Mouse (Mus musculus): ENCODE results near the gene Slit1.

Slit1 gene

GRCm38 (mm10) chr19:41723337-41723736 lies 20.1 kb downstream of the Slit1 start:
- no peak for DNase-seq

DNA sequence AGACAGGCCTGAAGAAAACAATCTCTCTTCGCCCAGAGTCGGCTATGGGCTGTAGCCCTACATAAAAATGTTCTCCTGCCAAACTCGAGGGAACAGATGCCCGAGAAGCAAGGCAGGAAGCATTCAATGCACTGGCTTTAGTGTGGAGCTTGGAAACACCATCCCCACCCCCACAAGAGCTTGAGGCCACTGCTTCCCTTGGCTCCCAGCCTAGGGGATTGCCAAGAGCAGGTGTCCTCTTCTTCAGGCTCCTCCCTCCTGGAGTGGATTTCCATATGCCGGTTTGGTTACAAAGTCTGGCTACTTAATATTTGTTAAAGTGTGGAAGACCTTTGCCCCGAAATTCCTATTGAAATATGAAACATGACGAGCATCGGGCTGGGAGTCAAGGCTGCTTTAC lies 24.0 kb downstream of the Slit1 start:
- DNase-seq, result no peak

- DNase-seq, result peak; percentile 10
Measured at GRCm38 (mm10) chr19:41716233-41717218, 26.9 kb downstream of the Slit1 start.

GRCm38 (mm10) chr19:41714431-41714917 lies 29.0 kb downstream of the Slit1 start:
- no peak for DNase-seq

DNA sequence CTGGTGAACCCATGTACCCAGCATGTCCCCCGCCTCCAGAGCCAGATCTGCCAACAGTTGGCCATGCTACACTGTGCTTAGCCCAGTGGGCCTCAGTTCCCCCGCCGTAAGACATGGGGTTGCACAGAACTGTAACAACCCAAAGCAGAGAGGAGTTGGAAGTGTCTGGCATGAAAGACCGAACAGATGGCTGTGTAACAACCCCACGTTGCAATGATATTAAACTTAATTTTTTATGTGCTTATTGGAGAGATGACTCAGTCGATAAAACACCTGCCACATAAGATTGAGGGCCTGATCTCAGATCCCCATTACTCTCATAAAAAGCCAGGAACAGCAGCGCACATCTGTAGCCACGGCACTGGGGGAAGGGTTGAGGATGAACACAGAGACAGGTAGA lies 30.6 kb downstream of the Slit1 start:
- no peak for DNase-seq

DNA sequence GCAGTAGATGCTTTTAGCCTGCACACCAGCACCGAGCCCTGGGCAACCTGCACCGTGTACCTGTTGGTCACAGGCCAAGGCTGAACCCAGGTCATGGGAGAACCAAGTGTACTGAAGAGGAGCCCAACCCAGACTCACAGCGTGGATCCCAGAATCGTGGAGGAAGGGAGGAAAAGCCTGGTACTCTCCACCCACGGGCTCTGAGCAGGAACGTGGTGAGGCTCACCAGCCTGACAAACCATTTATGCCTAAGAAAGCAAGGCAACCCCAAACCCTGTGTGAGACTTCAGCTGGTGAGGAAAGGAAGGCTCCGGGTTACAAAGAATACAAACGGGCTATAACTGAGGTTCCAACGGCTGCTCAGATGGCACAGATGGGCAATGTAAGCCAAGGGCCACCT lies 31.8 kb downstream of the Slit1 start:
- no peak for DNase-seq

DNA sequence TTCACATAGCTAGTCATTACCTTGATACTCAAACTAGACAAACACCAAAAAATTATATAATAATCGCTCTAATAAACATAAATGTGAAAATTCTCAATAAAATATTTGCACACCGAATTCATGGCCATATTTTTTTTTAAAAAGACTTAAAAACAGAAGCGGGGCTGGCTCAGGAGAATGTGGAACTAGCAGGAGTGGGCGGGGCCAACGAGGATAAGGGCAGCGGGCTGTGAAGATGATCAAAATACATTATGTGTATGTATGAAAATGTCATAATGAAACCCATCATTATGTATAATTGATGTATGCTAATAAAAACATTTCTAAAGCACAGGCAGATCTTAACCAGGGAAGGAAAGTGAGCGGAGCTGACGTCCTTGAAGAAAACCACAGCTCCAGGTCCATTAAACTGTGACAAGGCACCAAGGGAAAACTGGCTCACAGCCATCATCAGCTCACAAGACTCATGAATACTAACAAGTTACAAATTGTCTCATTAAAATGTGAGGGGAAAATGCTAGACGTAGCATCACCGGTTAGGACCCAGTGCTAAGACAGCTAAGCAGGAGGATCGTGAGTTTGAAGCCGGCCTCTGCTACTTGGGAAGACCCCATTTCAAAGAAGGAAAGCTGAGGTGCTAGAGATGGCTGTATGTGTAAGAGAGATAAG lies 33.8 kb downstream of the Slit1 start:
- peak; percentile 37 for DNase-seq

- DNase-seq, result no peak
Measured at GRCm38 (mm10) chr19:41707850-41708249, 35.6 kb downstream of the Slit1 start.

GRCm38 (mm10) chr19:41706094-41706828 lies 37.2 kb downstream of the Slit1 start:
- DNase-seq, result no peak

DNA sequence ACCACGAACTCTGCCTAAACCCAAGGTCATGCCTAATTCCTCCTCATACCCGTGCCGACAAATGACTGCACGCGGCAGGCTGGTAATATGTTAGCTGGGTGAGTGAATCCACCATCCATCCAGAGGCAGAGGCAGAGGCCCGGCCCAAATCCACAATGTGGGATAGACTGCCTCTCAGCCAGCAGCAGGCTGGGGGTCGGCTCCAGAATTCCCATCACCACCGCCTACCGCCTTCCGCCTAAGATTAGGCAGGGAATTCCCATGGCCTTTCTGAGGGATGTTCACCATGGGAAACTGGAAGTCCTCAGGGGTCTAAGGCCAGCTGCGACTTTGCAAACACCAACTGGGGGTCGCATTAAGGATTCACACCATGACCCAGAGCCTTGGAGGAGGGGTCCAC lies 38.0 kb downstream of the Slit1 start:
- no peak for DNase-seq

- DNase-seq, result no peak
Measured at GRCm38 (mm10) chr19:41702638-41703037, 40.8 kb downstream of the Slit1 start.

GRCm38 (mm10) chr19:41698857-41699424 lies 44.5 kb downstream of the Slit1 start:
- no peak for DNase-seq

GRCm38 (mm10) chr19:41697807-41698515 lies 45.5 kb downstream of the Slit1 start:
- no peak for DNase-seq

DNA sequence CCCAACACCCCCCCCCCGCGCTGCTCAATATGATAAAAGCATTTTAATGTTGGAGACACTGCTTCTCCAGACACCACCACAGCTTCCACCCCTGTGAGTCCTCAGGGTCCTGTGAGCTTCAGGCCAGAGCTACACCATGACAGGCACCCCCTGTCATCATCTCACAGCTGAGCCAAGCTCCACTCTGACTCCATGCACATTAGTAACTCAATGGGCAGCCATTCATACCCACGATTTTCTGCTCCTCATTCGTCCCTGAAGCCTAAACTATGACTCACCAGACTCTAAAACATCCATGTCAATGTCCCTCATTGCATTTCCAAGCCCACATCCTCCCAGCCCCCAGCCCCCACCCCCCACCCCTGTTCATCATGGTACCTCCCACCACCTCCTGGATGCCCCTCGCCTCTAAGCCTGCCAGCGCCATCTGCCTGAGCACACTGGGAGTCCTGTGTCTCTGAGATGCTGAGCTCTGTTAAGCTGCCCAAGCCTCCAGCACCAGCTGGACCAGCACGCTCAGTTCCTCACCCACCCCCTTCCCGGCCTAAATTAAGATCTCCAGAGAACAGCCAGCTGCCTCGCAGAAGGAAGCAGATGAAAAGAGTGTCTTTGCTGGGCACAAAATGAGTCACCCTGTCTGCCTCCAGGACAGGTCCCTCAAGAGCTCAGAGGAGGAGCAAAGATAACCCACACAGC lies 46.2 kb downstream of the Slit1 start:
- no peak for DNase-seq

DNA sequence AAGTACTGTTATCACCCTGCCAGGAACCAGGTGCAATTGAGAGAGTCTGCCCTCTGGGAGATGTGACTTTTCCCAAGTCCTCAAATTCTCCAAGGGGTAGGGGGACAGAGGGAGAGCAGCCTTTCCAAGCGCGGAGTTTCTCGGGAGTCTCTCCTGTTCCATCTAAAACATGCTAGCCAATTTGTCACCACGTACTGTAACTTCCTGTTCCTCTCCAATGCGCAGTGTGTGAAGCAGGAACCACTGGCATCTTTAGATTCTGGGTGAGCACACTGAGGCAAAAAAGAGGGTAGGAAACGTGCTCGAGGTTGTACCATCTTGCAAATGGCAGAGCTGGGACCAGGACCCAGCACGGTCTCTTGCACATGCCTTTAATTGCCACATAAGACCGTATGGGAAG lies 47.0 kb downstream of the Slit1 start:
- DNase-seq, result no peak

DNA sequence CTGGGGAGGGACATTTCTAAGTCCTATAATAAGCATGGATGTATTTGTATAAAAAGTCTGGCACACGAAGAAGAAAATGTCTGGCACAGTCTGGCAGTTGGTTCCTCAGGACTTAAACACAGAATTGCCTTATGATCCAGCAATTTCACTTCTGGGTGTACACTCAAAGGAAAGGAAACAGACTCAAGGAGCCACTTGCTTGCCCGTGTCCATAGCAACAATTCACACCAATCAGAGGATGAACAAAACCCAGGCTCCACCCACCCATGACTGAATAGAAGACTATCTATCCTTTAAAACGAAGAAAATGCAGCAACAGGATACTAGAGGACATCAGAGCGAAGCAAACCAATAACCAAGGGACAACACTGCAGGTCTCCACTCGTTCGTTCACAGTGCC lies 48.4 kb downstream of the Slit1 start:
- no peak for DNase-seq

GRCm38 (mm10) chr19:41694610-41695009 lies 48.9 kb downstream of the Slit1 start:
- DNase-seq, result no peak

GRCm38 (mm10) chr19:41693727-41694126 lies 49.7 kb downstream of the Slit1 start:
- DNase-seq, result no peak

- DNase-seq, result no peak
Measured at GRCm38 (mm10) chr19:41690064-41690463, 53.4 kb downstream of the Slit1 start.

- peak; percentile 9 for DNase-seq
Measured at GRCm38 (mm10) chr19:41688251-41688650, 55.2 kb downstream of the Slit1 start.

DNA sequence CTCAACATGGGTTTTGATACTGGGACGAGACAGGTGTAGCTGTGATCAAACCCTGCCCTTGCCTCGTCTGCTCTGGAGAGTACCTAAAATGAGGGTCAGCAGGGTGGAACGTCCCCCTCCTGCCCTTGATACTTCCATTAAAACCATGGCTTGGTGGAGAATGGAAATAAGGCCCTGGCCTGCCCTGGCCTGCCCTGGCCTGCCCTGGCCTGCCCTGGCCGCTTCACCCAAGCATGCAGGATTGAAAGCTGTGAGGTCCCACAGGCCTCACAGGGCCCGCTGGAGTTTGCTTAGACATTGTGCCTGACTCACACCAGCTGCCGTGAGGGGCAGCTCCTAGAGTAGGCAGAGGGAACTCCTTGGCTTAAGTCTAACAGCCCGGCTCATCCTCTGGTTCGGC lies 55.6 kb downstream of the Slit1 start:
- DNase-seq, result no peak

DNA sequence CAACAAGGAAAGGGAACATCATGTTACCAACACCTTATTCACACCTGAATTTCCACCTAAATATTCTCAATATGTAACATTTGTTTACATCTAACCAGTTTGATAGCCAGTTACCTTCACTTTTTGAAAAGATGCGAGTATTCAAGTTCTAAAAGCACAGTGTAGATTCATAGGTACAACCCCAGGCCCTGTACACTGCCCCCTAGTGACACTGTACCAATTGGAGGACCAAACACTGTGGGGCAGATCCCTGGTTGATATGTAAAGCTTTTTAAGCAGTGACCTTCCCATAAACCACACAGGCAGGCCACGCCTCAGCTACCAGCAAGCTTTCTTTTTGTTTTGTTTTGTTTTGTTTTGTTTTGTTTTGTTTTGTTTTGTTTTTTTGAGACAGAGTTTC lies 57.3 kb downstream of the Slit1 start:
- no peak for DNase-seq

Data from kidney, postnatal 14 days (tissue).